Mouse (Mus musculus) spleen, adult 2 months (tissue): Measurements from ENCODE around the gene Gm49366. TPM values are rescaled to one million over a fixed set of nuclear protein-coding genes. Genes with fewer than 3 reads are reported as not detected.
"Not testable (repeated sequence)": the region's sequence is repeated elsewhere in the genome, so short reads cannot be mapped to it uniquely, and the experiment has no call there.

ENCODE experiments used
- DNase-seq, 2 experiments: peaks; one replicate each; pipeline versions ENCODE4 v3.0.0 to v3.0.0-alpha.2; 2012 to 2021; ENCODE audit warnings: low spot score in 2 of 2, low read depth in 1 of 2
- H3K27ac ChIP-seq: fragments of 200-500 bp; 2 replicates; pipeline ENCODE4 v1.5.1; 2012; ENCODE audit warnings: low read length, inconsistent platforms; ENCODE audit not compliant: insufficient read depth
- H3K27me3 ChIP-seq: fragments of 200-500 bp; 2 replicates; pipeline ENCODE4 v1.6.1; 2012; ENCODE audit warnings: mild to moderate bottlenecking, moderate library complexity, low read length, inconsistent platforms; ENCODE audit not compliant: control insufficient read depth, insufficient read depth
- H3K36me3 ChIP-seq: fragments of 200-500 bp; 2 replicates; pipeline ENCODE4 v1.6.1; 2012; ENCODE audit warnings: mild to moderate bottlenecking, low read length, inconsistent platforms; ENCODE audit not compliant: control insufficient read depth, insufficient read depth
- H3K4me1 ChIP-seq: fragments of 200-500 bp; 2 replicates; pipeline ENCODE4 v1.6.1; 2011; ENCODE audit warnings: inconsistent platforms; ENCODE audit not compliant: control insufficient read depth, insufficient read depth, insufficient read length
- H3K4me3 ChIP-seq: fragments of 200-500 bp; 2 replicates; pipeline ENCODE4 v1.5.1; 2011; ENCODE audit warnings: mild to moderate bottlenecking, inconsistent platforms; ENCODE audit not compliant: insufficient read depth, insufficient read length; ENCODE audit errors: extremely low read depth
- CTCF ChIP-seq: fragments of 200-500 bp; IDR thresholded peaks from 2 replicates; pipeline ENCODE4 v1.5.1; 2011; ENCODE audit warnings: mild to moderate bottlenecking, inconsistent platforms; ENCODE audit not compliant: insufficient read depth, insufficient read length, insufficient replicate concordance; ENCODE audit errors: extremely low read depth
- POLR2A ChIP-seq: fragments of 200-500 bp; IDR thresholded peaks from 2 replicates; pipeline ENCODE4 v1.6.1; 2011; ENCODE audit warnings: low read depth, low read length, inconsistent platforms
- WGBS: fragments of 180-500 bp; shearing (Covaris S2); methylation state at CpG from one replicate; pipeline ENCODE4 v1.1.7; 2018; 5-methylcytosine and 5-hydroxymethylcytosine counted together
- polyA plus RNA-seq: library from polyadenylated mRNA; depleted of rRNA; stranded (reverse); fragments of >200 nt; gene quantifications from 2 replicates; pipeline ENCODE4 v1.2.3, GENCODE M21; 2012

Gm49366 gene
- polyA plus RNA-seq, 1 experiment: not detected

DNA sequence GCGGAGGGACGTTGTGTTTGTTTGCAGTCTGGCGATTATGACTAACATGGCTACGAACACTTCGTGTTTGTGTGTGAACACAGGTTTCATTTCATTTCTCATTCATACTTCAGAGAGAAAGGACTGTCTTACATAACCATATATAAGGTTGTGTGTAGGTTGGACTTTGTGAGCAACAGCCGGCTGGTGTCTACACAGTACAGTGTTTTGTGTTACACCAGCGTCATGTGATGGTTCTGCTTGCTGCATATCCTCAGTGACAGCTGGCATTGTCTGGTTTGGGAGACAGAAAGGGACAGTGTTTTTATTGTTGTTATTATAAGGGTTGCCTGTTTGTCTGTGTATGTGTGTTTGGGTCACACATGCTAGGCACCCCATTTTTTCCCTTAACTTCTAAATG, 25.0 kb upstream of the Gm49366 start:
- Histone ChIP-seq H3K27me3 (no peaks in the 10 kb centered on the region), H3K4me1 (no peaks in the 10 kb centered on the region; the same call in 1 of the 2 replicates), H3K36me3 (no peaks in the 10 kb centered on the region), H3K4me3 (no peak overlapping the region), H3K27ac (no peak overlapping the region)
- no peak for TF ChIP-seq POLR2A
- TF ChIP-seq CTCF: no peak
- WGBS: 94% methylated on average over 7 of the region's 7 CpGs
- DNase-seq: no peak

DNA sequence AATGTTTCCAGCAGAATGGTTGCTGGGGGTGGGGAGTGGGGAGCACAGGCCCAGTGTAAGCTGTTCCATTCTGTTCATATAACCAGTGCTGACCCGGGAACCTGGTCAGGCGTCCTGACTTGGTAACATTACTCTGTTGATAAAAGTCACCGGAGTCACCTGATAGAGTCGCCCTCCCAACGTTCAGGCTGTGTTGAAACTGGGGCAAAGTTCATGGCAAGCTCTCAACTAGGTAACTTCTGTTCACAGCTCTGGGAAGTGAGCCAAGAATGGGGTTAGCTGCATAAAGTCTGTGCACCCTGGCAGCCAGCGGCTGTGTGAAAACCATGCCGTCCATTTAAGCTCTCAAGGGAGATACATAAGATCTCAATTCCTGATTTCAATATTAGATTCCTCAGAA, 18.2 kb upstream of the Gm49366 start:
- H3K27ac ChIP-seq, H3K4me3 ChIP-seq, H3K36me3 ChIP-seq, H3K4me1 ChIP-seq, H3K27me3 ChIP-seq: not testable (repeated sequence)
- peak in 1 of 2 experiments; percentile 7 for DNase-seq
- WGBS: 10% methylated on average over 7 of the region's 7 CpGs

DNA sequence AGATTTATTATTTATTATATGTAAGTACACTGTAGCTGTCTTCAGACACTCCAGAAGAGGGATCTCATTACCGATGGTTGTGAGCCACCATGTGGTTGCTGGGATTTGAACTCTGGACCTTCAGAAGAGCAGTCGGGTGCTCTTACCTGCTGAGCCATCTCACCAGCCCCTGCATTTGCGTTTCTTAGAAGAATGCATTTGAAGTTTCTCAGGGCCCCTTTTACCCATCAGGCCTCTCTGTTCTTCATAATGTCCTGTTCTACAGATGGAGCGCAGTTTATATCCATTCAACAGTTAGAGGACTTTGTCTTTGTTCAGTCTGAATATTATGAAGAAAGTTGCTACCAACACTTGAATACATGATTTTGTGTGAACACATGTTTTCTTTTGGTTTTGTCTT, 16.5 kb upstream of the Gm49366 start:
- not testable (repeated sequence) for H3K4me1 ChIP-seq, H3K4me3 ChIP-seq, H3K27me3 ChIP-seq, H3K36me3 ChIP-seq, DNase-seq, H3K27ac ChIP-seq
- WGBS: 95% methylated on average over 4 of the region's 4 CpGs

DNA sequence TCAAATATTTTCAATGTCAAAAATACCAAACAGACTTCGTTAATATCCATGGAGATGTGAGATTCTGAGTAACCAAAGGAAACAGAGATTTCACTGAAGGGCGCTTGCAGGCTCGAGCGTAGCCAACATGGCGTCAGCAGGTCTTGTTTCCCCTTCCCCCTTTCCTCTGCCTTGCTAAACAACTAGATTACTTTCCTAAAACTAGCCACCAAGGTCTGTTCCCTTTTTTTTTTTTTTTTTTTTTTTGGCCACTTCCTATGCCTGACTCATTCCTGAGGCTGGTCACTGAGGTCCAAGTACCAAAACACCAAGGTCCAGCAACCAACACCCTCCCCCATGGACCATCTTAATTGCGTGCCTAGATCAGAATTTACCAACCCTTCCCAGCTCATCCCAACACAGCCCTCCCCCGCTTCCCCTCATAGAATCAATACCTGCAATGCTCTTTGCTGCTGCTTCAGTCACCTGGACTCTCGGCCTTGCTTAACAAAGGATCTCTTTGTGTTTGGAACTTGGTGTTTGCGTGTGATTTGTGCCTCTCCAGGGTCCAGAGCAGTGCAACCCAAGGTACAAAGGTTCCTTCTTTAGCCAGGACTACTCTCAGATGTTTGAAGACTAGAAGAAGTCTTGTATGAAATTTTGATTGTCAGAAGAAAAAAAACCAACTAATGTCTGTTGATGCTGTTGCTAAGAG, 15.5 kb upstream of the Gm49366 start:
- Histone ChIP-seq H3K27me3 (no peaks in the 10 kb centered on the region), H3K36me3 (no peaks in the 10 kb centered on the region), H3K4me3 (no peak overlapping the region), H3K4me1 (no peaks in the 10 kb centered on the region), H3K27ac (no peak overlapping the region)
- no peak for DNase-seq
- TF ChIP-seq POLR2A (no peak), CTCF (no peak)
- 80% methylated on average over 9 of the region's 9 CpGs for WGBS

DNA sequence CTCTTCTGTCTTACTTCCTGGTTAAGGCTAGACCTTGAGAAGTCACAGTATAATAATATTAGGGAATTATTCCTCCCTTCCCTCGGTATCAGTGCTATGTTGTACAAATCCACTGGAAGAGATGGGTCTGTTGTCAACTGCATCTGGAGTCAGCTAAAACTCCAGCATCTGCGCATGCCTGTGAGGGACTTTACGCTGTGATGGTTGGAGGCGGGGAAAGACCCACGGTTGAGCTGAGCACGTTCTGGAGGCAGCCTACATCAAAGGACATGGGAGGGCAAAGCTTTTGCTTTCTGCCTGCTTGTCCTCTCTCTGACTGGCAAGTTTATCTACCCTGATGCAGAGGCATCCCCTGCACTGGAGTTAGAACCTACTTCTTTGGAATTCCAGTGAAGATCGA, 12.8 kb upstream of the Gm49366 start:
- TF ChIP-seq CTCF (no peak), POLR2A (no peak)
- no peak overlapping the region for H3K4me3 ChIP-seq
- H3K4me1 ChIP-seq: no peaks in the 10 kb centered on the region
- no peaks in the 10 kb centered on the region for H3K27me3 ChIP-seq
- H3K36me3 ChIP-seq: no peaks in the 10 kb centered on the region
- WGBS: 86% methylated on average over 7 of the region's 7 CpGs
- no peak for DNase-seq
- no peak overlapping the region for H3K27ac ChIP-seq

DNA sequence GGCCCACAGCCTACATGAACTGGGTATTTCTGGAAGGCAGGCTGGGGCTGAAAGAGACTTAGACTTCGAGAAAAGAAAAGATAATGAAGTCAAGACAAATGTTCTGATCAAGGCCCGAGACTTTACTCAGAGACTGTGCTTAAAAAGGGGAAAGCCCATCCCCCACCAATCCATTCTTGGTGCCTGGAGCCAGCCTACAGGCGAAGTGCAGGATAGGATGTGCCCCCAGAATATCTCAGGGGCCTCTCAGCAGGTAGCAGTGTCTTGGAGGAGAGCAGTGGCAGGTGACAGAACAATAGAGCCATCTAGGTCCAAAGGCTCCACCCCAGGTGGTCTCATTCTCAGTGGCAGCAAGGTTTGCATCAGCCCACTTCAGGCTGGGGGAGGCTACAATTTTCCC, 10.4 kb upstream of the Gm49366 start:
- H3K36me3 ChIP-seq, H3K27me3 ChIP-seq, H3K4me3 ChIP-seq, H3K27ac ChIP-seq, DNase-seq, H3K4me1 ChIP-seq: not testable (repeated sequence)
- WGBS: 81% methylated on average over 3 of the region's 3 CpGs

DNA sequence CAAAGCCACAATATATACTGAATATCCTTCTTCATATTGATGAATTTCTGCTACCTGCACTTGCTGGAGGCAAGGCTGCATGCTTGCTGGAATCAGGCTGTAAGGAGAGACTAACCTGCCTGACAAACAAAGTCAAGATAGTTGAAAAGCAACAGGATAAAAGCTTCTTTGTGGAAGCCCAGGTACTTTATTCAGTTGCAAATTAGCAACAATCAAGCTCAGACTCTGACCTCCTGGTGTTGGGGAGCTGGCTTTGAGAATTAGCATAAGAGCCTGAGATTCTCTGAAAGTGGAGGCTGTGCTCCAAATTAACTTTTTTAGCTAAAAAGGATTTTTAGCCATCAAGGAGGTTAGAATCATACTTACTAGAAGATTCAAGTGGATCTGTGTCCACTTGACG, 9.7 kb upstream of the Gm49366 start:
- H3K4me3 ChIP-seq, H3K27me3 ChIP-seq, H3K27ac ChIP-seq, DNase-seq, H3K36me3 ChIP-seq, H3K4me1 ChIP-seq: not testable (repeated sequence)
- WGBS: 93% methylated on average over 1 of the region's 1 CpGs
